23 mouse cellular contexts compared by ENCODE assay signal in genomic region chr1:149074681-149075080, GRCm38 (mm10).
"Had no signal": no experiment of that assay in that cellular context is flagged by ENCODE, and none has a peak within 500 bp of the region (broad histone marks: within the 10 kb centered on the region; RNA-seq: fewer than 3 reads in every experiment).

No protein-coding gene starts in this region.

- H3K4me3 ChIP-seq: embryonic facial prominence, embryonic 10.5 days; embryonic facial prominence, embryonic 12.5 days; embryonic facial prominence, embryonic 13.5 days; embryonic facial prominence, embryonic 15.5 days; erythroblast, embryonic 14.5 days; forebrain, embryonic 10.5 days; forebrain, embryonic 12.5 days; forebrain, embryonic 13.5 days; forebrain, embryonic 15.5 days; gastrocnemius, adult 2 months; heart, adult 2 months; heart, embryonic 10.5 days had no signal

- H3K36me3 ChIP-seq: embryonic facial prominence, embryonic 10.5 days; embryonic facial prominence, embryonic 12.5 days; embryonic facial prominence, embryonic 13.5 days; embryonic facial prominence, embryonic 15.5 days; forebrain, embryonic 10.5 days; forebrain, embryonic 12.5 days; forebrain, embryonic 15.5 days; heart, embryonic 10.5 days had no signal

- H3K27ac ChIP-seq: embryonic facial prominence, embryonic 10.5 days; embryonic facial prominence, embryonic 12.5 days; embryonic facial prominence, embryonic 13.5 days; embryonic facial prominence, embryonic 15.5 days; forebrain, embryonic 10.5 days; forebrain, embryonic 12.5 days; forebrain, embryonic 13.5 days; forebrain, embryonic 15.5 days; gastrocnemius, adult 2 months; heart, adult 2 months; heart, embryonic 10.5 days had no signal

- H3K4me1 ChIP-seq: embryonic facial prominence, embryonic 10.5 days; embryonic facial prominence, embryonic 12.5 days; embryonic facial prominence, embryonic 13.5 days; embryonic facial prominence, embryonic 15.5 days; forebrain, embryonic 10.5 days; forebrain, embryonic 12.5 days; forebrain, embryonic 13.5 days; forebrain, embryonic 15.5 days; heart, embryonic 10.5 days had no signal

- DNase-seq: cerebellum, postnatal 14 days; cerebellum, postnatal 25 days; cerebellum, postnatal 36 days; embryo, embryonic 11 days; forebrain, postnatal 0 days; gastrocnemius, adult 2 months; gastrocnemius, postnatal 10 days; gastrocnemius, postnatal 14 days; gastrocnemius, postnatal 25 days; gastrocnemius, postnatal 36 days; heart, adult 11 months; heart, adult 18-20 months; heart, adult 2 months had no signal

- H3K9me3 ChIP-seq: embryonic facial prominence, embryonic 10.5 days; embryonic facial prominence, embryonic 12.5 days; embryonic facial prominence, embryonic 13.5 days; embryonic facial prominence, embryonic 15.5 days; forebrain, embryonic 10.5 days; forebrain, embryonic 12.5 days; forebrain, embryonic 13.5 days; forebrain, embryonic 15.5 days; heart, embryonic 10.5 days had no signal

- H3K9ac ChIP-seq: embryonic facial prominence, embryonic 12.5 days; embryonic facial prominence, embryonic 13.5 days; embryonic facial prominence, embryonic 15.5 days; forebrain, embryonic 12.5 days; forebrain, embryonic 13.5 days; forebrain, embryonic 15.5 days; forebrain, postnatal 0 days had no signal
